Mouse (Mus musculus) stomach, embryonic 14.5 days (tissue): ENCODE measurements around the gene Tmem212. TPM values are rescaled to one million over a fixed set of nuclear protein-coding genes. Genes with fewer than 3 reads are reported as not detected.

Experiments
- ATAC-seq: fragments of 200-750 bp; cut with Nextera tagmentation; 2 replicates; pipeline ENCODE4 v1.8.0; 2017; ENCODE audit warnings: low read depth, moderate TSS enrichment; ENCODE audit not compliant: insufficient number of reproducible peaks, insufficient read depth, low FRiP score
- H3K27ac ChIP-seq: fragments of 300-500 bp; sonication (generic); 2 replicates; pipeline ENCODE4 v1.5.1; 2014; ENCODE audit warnings: mild to moderate bottlenecking, low read length, moderate library complexity, mixed read lengths
- H3K27me3 ChIP-seq: fragments of 300-500 bp; sonication (generic); 2 replicates; pipeline ENCODE4 v1.6.1; 2014; ENCODE audit warnings: low read length, control low read depth, mixed read lengths; ENCODE audit not compliant: control insufficient read depth, insufficient read depth
- H3K36me3 ChIP-seq: fragments of 300-500 bp; sonication (generic); 2 replicates; pipeline ENCODE4 v1.6.1; 2014; ENCODE audit warnings: mild to moderate bottlenecking, control low read depth, low read length, moderate library complexity, mixed read lengths; ENCODE audit not compliant: control insufficient read depth, insufficient read depth
- H3K4me1 ChIP-seq: fragments of 300-500 bp; sonication (generic); 2 replicates; pipeline ENCODE4 v1.6.1; 2014; ENCODE audit warnings: low read length, control low read depth, mixed read lengths; ENCODE audit not compliant: control insufficient read depth, insufficient read depth
- H3K4me2 ChIP-seq: fragments of 300-500 bp; sonication (generic); replicated peaks from 2 replicates; pipeline ENCODE4 v1.6.1; 2014; ENCODE audit warnings: low read depth, low read length, control low read depth
- H3K4me3 ChIP-seq: fragments of 300-500 bp; sonication (generic); 2 replicates; pipeline ENCODE4 v1.5.1; 2014; ENCODE audit warnings: low read depth, low read length, control low read depth
- H3K9ac ChIP-seq: fragments of 300-500 bp; sonication (generic); replicated peaks from 2 replicates; pipeline ENCODE4 v1.6.1; 2014; ENCODE audit warnings: low read depth, mild to moderate bottlenecking, control low read depth, low read length, moderate library complexity, mixed read lengths
- H3K9me3 ChIP-seq: fragments of 300-500 bp; sonication (generic); 2 replicates; pipeline ENCODE4 v1.6.1; 2016; ENCODE audit warnings: low read depth, low read length, control low read depth; ENCODE audit not compliant: control insufficient read depth
- WGBS: fragments of 180-500 bp; shearing (Covaris S2); extraction: QIAGEN DNeasy Blood & Tissue Kit; methylation state at CpG from one replicate; pipeline ENCODE4 v1.1.7; 2014; 5-methylcytosine and 5-hydroxymethylcytosine counted together
- polyA plus RNA-seq: library from polyadenylated mRNA; unstranded; fragments of >200 nt; fragmentation: Nextera tagmentation; extraction: Ambion mirVana; gene quantifications from 2 replicates; pipeline ENCODE4 v1.2.1, GENCODE M21; 2014

Tmem212 gene
- polyA plus RNA-seq, 1 experiment from 2014 or later: not detected

DNA sequence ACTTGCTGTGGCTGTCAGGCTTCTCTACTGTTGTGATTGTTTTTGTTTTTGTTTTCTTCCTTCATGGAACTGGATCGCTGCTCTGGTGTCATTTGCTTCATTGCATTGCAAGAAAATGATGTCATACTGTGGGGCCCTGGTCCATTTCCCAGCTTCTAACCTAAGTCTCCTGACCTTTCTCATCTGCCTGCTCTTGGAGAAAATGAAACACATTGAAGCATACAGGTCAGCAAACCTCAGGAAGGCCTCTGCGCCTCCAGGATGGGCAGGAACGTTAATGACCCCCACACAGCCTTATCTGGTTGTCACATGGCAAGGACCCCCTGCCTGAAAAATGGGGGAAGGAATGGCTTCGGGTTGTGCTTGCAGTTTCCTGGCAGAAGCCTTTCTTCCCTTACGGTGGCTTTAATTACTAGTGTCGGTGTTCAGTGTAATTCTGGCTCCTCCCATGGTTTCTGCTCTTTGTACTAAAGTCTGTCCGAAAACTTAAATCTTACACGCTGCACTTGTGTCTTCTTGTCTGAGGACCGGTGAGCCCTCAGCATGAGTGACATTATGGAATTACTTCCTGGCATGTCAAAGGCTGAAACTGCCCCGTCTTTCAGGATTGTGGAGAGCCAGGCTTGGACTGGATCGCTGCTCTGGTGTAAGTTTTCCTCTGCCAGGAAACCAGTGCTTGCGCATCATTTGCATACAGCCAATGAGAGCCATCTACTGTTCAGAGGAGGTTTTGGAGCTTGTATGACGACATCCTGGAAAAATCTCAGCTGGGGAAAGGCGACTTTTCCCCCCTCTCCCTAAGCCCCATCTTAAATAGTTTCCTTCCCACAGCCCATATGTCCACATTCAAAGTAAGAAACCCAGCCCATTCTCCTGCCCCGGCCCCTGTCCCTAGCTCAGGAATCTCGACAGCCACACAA, 33.1 kb downstream of the Tmem212 start:
- Histone ChIP-seq H3K36me3 (no peaks in the 10 kb centered on the region), H3K4me2 (peak overlapping the region; percentile 44), H3K9me3 (no peaks in the 10 kb centered on the region), H3K4me3 (peak overlapping the region; percentile 15), H3K27me3 (no peaks in the 10 kb centered on the region), H3K27ac (peak overlapping the region; percentile 82), H3K9ac (peak overlapping the region; percentile 25; the same call in 1 of the 2 replicates), H3K4me1 (peaks cover 38% of the 10 kb centered on the region)
- ATAC-seq: peak; percentile 88
- 3% methylated on average over 16 of the region's 16 CpGs for WGBS

- ATAC-seq: no peak
- H3K4me1 ChIP-seq: peaks cover 40% of the 10 kb centered on the region
- 72% methylated on average over 6 of the region's 6 CpGs for WGBS
- H3K4me3 ChIP-seq: no peak overlapping the region
- no peak overlapping the region for H3K9ac ChIP-seq
- H3K36me3 ChIP-seq: no peaks in the 10 kb centered on the region
- H3K4me2 ChIP-seq: no peak overlapping the region
- no peaks in the 10 kb centered on the region for H3K9me3 ChIP-seq
- no peaks in the 10 kb centered on the region for H3K27me3 ChIP-seq
- H3K27ac ChIP-seq: no peak overlapping the region
Measured at GRCm38 (mm10) chr3:27861601-27862000, 34.6 kb downstream of the Tmem212 start.

- WGBS: 78% methylated on average over 6 of the region's 6 CpGs
- no peak overlapping the region for H3K27ac ChIP-seq
- no peaks in the 10 kb centered on the region for H3K27me3 ChIP-seq
- H3K4me3 ChIP-seq: no peak overlapping the region
- no peak overlapping the region for H3K9ac ChIP-seq
- ATAC-seq: no peak
- no peak overlapping the region for H3K4me2 ChIP-seq
- no peaks in the 10 kb centered on the region for H3K36me3 ChIP-seq
- H3K9me3 ChIP-seq: no peaks in the 10 kb centered on the region
- H3K4me1 ChIP-seq: peaks cover 40% of the 10 kb centered on the region
Measured at GRCm38 (mm10) chr3:27861086-27861485, 35.1 kb downstream of the Tmem212 start.

DNA sequence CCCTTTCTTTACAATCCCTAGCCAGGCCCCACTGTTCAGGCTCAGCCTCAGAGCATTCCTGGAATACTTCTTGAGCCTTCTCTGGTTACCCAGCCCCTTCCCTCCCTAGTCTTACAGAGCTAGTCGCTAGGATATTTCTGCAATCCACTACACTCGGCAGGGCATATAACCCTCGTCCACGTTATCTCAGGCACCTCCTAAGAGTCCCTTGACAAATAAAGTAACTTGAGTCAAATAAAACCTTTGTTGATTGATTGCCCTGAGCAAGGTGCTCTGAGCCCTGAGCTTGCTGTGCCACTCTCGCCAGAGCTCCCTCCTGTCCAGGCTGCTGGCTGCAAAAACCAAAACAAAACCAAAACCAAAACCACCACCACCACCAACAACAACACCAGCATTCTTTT, 37.0 kb downstream of the Tmem212 start:
- no peak overlapping the region for H3K4me3 ChIP-seq
- H3K9me3 ChIP-seq: no peaks in the 10 kb centered on the region
- peak overlapping the region; percentile 3; the same call in 1 of the 2 replicates for H3K4me2 ChIP-seq
- no peaks in the 10 kb centered on the region for H3K36me3 ChIP-seq
- peaks cover 51% of the 10 kb centered on the region for H3K4me1 ChIP-seq
- H3K27ac ChIP-seq: peak overlapping the region; percentile 52; the same call in 1 of the 2 replicates
- WGBS: 3% methylated on average over 5 of the region's 5 CpGs
- no peak overlapping the region for H3K9ac ChIP-seq
- peak; percentile 63 for ATAC-seq
- no peaks in the 10 kb centered on the region for H3K27me3 ChIP-seq

DNA sequence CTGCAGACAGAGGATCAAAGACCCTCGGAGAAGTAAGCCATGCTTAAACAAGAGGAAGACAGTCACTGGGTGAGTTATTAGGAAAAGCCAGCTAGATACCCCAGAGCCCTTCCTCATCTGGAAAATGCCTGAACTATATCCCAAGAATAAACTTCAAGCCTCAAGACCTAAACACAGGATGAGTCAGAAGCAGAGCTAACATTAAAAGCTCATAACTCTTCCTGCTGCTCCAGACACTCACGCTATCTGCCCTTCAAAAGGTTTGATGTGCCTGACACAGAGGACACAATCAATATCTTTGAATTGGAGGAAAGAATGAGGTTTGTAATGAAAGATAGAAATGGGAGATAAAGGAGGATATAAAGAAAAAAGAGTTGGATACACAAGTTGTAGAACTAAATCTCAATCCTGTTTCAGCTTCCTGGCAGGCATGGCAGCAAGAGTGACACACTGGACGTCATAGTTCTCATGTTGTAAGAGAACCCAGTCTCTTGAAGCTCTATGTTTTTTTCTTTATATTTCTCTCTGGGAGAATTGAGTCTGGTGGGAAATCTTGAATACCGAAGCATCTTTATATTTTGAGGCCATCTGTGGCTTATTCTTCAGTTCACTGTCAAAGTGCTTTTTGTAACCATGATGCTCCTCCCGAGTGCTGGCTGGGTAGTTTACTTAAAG, 37.6 kb downstream of the Tmem212 start:
- H3K9ac ChIP-seq: no peak overlapping the region
- peak overlapping the region; percentile 52; the same call in 1 of the 2 replicates for H3K27ac ChIP-seq
- H3K27me3 ChIP-seq: no peaks in the 10 kb centered on the region
- no peak overlapping the region for H3K4me3 ChIP-seq
- H3K9me3 ChIP-seq: no peaks in the 10 kb centered on the region
- WGBS: 19% methylated on average over 5 of the region's 5 CpGs
- H3K36me3 ChIP-seq: no peaks in the 10 kb centered on the region
- H3K4me2 ChIP-seq: peak overlapping the region; percentile 3; the same call in 1 of the 2 replicates
- peaks cover 47% of the 10 kb centered on the region for H3K4me1 ChIP-seq
- ATAC-seq: no peak

DNA sequence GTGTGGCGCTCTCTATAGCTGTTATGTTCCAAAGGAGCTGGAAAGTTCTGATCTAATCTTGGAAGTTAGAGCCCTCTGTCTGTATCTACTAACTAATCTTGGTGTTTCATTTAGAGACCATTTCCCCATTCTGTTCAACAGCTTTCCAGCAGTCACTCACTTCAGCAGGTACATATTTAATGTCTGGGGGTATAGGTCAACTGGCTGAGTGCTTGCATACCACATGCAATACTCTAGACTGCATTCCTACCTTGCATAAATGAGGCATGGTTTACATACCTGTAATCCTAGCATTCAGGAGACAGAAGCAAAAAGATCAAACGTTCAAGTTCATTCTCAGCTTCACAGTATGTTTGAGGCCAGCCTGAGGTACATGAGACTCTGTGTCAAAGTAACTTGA, 39.9 kb downstream of the Tmem212 start:
- Histone ChIP-seq H3K9ac (no peak overlapping the region), H3K27ac (no peak overlapping the region), H3K9me3 (no peaks in the 10 kb centered on the region), H3K27me3 (no peaks in the 10 kb centered on the region), H3K4me3 (no peak overlapping the region), H3K4me1 (peaks cover 32% of the 10 kb centered on the region), H3K36me3 (no peaks in the 10 kb centered on the region), H3K4me2 (no peak overlapping the region)
- no peak for ATAC-seq
- 56% methylated on average over 2 of the region's 2 CpGs for WGBS

DNA sequence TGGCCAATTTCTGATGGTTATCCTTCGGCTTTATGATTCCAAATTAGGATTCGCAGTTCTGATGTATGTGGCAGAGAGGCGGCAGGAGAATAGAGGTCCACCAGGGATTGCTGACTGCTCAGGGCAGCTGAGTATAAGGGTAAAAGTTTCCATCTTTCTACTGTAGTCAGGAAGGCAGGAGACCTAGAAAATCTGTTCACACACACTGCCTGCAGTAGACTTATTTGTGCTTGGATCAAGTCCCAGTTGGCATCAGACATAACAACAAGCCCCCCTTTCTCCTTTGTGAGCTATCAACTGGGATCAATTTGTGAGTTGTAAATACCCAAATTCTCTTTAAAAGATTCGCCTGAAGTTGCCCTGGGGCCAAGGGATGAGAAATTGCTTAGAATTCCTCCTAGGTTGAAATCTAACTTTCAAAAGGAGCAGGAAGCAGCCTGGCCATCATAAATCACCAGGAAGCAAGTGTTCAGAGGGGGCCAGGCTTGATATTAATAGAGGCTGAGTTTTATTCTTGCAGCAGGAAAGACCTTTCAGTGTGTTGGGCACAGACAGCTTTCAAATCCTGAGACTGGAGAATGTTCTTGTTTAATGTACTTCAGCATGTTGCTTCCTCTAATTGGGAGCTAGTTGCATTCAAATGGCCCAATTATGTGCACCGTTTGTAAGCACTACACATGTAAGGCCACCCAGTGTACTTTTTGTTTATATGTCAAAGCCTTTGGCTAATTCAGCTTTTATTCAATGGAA, 41.6 kb downstream of the Tmem212 start:
- H3K9me3 ChIP-seq: no peaks in the 10 kb centered on the region
- H3K4me2 ChIP-seq: no peak overlapping the region
- peak overlapping the region; percentile 18; the same call in 1 of the 2 replicates for H3K27ac ChIP-seq
- peaks cover 32% of the 10 kb centered on the region for H3K4me1 ChIP-seq
- H3K36me3 ChIP-seq: no peaks in the 10 kb centered on the region
- no peak overlapping the region for H3K4me3 ChIP-seq
- H3K27me3 ChIP-seq: no peaks in the 10 kb centered on the region
- ATAC-seq: no peak
- no peak overlapping the region for H3K9ac ChIP-seq
- WGBS: 54% methylated on average over 5 of the region's 5 CpGs

- no peaks in the 10 kb centered on the region for H3K36me3 ChIP-seq
- 84% methylated on average over 5 of the region's 5 CpGs for WGBS
- ATAC-seq: no peak
- H3K4me2 ChIP-seq: no peak overlapping the region
- no peak overlapping the region for H3K27ac ChIP-seq
- no peak overlapping the region for H3K4me3 ChIP-seq
- H3K9ac ChIP-seq: no peak overlapping the region
- no peaks in the 10 kb centered on the region for H3K9me3 ChIP-seq
- H3K27me3 ChIP-seq: no peaks in the 10 kb centered on the region
- H3K4me1 ChIP-seq: no peaks in the 10 kb centered on the region
Measured at GRCm38 (mm10) chr3:27843266-27843665, 52.9 kb downstream of the Tmem212 start.
